Mouse (Mus musculus): ENCODE measurements around the gene Trim24.
"Not testable (repeated sequence)": the region's sequence is repeated elsewhere in the genome, so short reads cannot be mapped to it uniquely, and the experiment has no call there.

DNA sequence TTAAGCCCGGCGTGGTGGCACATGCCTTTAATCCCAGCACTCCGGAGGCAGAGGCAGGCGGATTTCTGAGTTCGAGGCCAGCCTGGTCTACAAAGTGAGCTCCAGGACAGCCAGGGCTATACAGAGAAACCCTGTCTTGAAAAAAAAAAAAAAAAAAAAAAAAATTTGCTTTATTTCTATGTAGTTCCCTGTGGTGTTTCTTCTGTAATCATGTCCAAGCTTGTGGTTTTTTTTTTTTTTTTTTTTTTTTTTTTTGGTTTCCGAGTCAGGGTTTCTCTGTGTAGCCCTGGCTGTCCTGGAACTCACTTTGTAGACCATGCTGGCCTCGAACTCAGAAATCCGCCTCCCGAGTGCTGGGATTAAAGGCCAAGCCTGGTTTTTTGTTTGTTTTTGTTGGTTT, 14.3 kb upstream of the Trim24 start:
- not testable (repeated sequence) for TF ChIP-seq CTCF, EP300 (IDR thresholded peaks at IDR 0.05)
